Mouse (Mus musculus) intestine, embryonic 16.5 days (tissue): ENCODE results near the gene Slc8b1. TPM values are rescaled to one million over a fixed set of nuclear protein-coding genes. Genes with fewer than 3 reads are reported as not detected.

Experiments used
- ATAC-seq: fragments of 200-750 bp; cut with Nextera tagmentation; 2 replicates; pipeline ENCODE4 v1.8.0; 2017; ENCODE audit warnings: moderate TSS enrichment, moderate library complexity
- H3K27ac ChIP-seq: fragments of 300-500 bp; sonication (generic); 2 replicates; pipeline ENCODE4 v1.5.1; 2014; ENCODE audit warnings: mild to moderate bottlenecking, low read length
- H3K27me3 ChIP-seq: fragments of 300-500 bp; sonication (generic); replicated peaks from 2 replicates; pipeline ENCODE4 v1.6.1; 2014; ENCODE audit warnings: low read length, control low read depth, mixed read lengths; ENCODE audit not compliant: control insufficient read depth, insufficient read depth
- H3K36me3 ChIP-seq: fragments of 300-500 bp; sonication (generic); 2 replicates; pipeline ENCODE4 v1.6.1; 2014; ENCODE audit warnings: low read length, control low read depth; ENCODE audit not compliant: control insufficient read depth, insufficient read depth
- H3K4me1 ChIP-seq: fragments of 300-500 bp; sonication (generic); 2 replicates; pipeline ENCODE4 v1.6.1; 2014; ENCODE audit warnings: low read length, control low read depth, mixed read lengths; ENCODE audit not compliant: control insufficient read depth, insufficient read depth
- H3K4me2 ChIP-seq: fragments of 300-500 bp; sonication (generic); 2 replicates; pipeline ENCODE4 v1.6.1; 2014; ENCODE audit warnings: low read depth, low read length, control low read depth
- H3K4me3 ChIP-seq: fragments of 300-500 bp; sonication (generic); 2 replicates; pipeline ENCODE4 v1.5.1; 2014; ENCODE audit warnings: mild to moderate bottlenecking, low read length
- H3K9ac ChIP-seq: fragments of 300-500 bp; sonication (generic); 2 replicates; pipeline ENCODE4 v1.6.1; 2014; ENCODE audit warnings: low read depth, low read length
- H3K9me3 ChIP-seq: fragments of 300-500 bp; sonication (generic); 2 replicates; pipeline ENCODE4 v1.6.1; 2016; ENCODE audit warnings: low read length, control low read depth; ENCODE audit not compliant: control insufficient read depth
- WGBS: fragments of 180-500 bp; shearing (Covaris S2); extraction: QIAGEN DNeasy Blood & Tissue Kit; methylation state at CpG from one replicate; pipeline ENCODE4 v1.1.7; 2014; 5-methylcytosine and 5-hydroxymethylcytosine counted together
- polyA plus RNA-seq: library from polyadenylated mRNA; unstranded; fragments of >200 nt; fragmentation: Nextera tagmentation; extraction: Ambion mirVana; gene quantifications from 2 replicates; pipeline ENCODE4 v1.2.1, GENCODE M21; 2015

Slc8b1 gene
- polyA plus RNA-seq, 1 experiment from 2014 or later = 6.9 TPM

GRCm38 (mm10) chr5:120574469-120575063 lies 63.6 kb downstream of the Slc8b1 start:
- ATAC-seq = no peak
- Histone ChIP-seq H3K4me1 (peaks cover 43% of the 10 kb centered on the region), H3K9ac (no peak overlapping the region), H3K4me2 (no peak overlapping the region), H3K4me3 (no peak overlapping the region), H3K9me3 (no peaks in the 10 kb centered on the region), H3K27me3 (no peaks in the 10 kb centered on the region), H3K27ac (no peak overlapping the region), H3K36me3 (no peaks in the 10 kb centered on the region)
- WGBS = 74% methylated on average over 10 of the region's 10 CpGs

GRCm38 (mm10) chr5:120576781-120577301 lies 65.9 kb downstream of the Slc8b1 start:
- no peaks in the 10 kb centered on the region for H3K27me3 ChIP-seq
- ATAC-seq = 0 out of 2 replicates have a peak, but pooled peaks have one; percentile 29
- H3K4me3 ChIP-seq = no peak overlapping the region
- no peaks in the 10 kb centered on the region for H3K36me3 ChIP-seq
- peaks cover 36% of the 10 kb centered on the region for H3K4me1 ChIP-seq
- H3K9ac ChIP-seq = no peak overlapping the region
- no peaks in the 10 kb centered on the region for H3K9me3 ChIP-seq
- 70% methylated on average over 11 of the region's 11 CpGs for WGBS
- H3K4me2 ChIP-seq = no peak overlapping the region
- H3K27ac ChIP-seq = no peak overlapping the region

- ATAC-seq = no peak
- peaks cover 36% of the 10 kb centered on the region for H3K4me1 ChIP-seq
- 50% methylated on average over 10 of the region's 10 CpGs for WGBS
- H3K4me3 ChIP-seq = no peak overlapping the region
- peaks cover 1% of the 10 kb centered on the region; the same call in 1 of the 2 replicates for H3K36me3 ChIP-seq
- H3K4me2 ChIP-seq = no peak overlapping the region
- peak overlapping the region; percentile 51 for H3K27ac ChIP-seq
- H3K27me3 ChIP-seq = no peaks in the 10 kb centered on the region
- no peaks in the 10 kb centered on the region for H3K9me3 ChIP-seq
- H3K9ac ChIP-seq = peak overlapping the region; percentile 29; the same call in 1 of the 2 replicates
These were observed 67.0 kb downstream of the Slc8b1 start for GRCm38 (mm10) chr5:120577935-120578441.

- Histone ChIP-seq H3K9ac (peak overlapping the region; percentile 42; the same call in 1 of the 2 replicates), H3K36me3 (peaks cover 3% of the 10 kb centered on the region; the same call in 1 of the 2 replicates), H3K4me1 (peaks cover 36% of the 10 kb centered on the region)
These were observed 67.6 kb downstream of the Slc8b1 start for GRCm38 (mm10) chr5:120578504-120579081.

GRCm38 (mm10) chr5:120579211-120579897 lies 68.4 kb downstream of the Slc8b1 start:
- H3K4me3 ChIP-seq = no peak overlapping the region
- peak overlapping the region; percentile 42; the same call in 1 of the 2 replicates for H3K9ac ChIP-seq
- ATAC-seq = peak; percentile 41
- WGBS = 39% methylated on average over 26 of the region's 26 CpGs
- peak overlapping the region; percentile 17; the same call in 1 of the 2 replicates for H3K4me2 ChIP-seq
- H3K27me3 ChIP-seq = no peaks in the 10 kb centered on the region
- H3K4me1 ChIP-seq = peaks cover 36% of the 10 kb centered on the region
- H3K27ac ChIP-seq = peak overlapping the region; percentile 51
- peaks cover 3% of the 10 kb centered on the region; the same call in 1 of the 2 replicates for H3K36me3 ChIP-seq
- no peaks in the 10 kb centered on the region for H3K9me3 ChIP-seq

More at GRCm38 (mm10) chr5:120578504-120579081, 67.6 kb downstream of the Slc8b1 start:
- Histone ChIP-seq H3K9me3 (no peaks in the 10 kb centered on the region), H3K27me3 (no peaks in the 10 kb centered on the region), H3K27ac (peak overlapping the region; percentile 51), H3K4me2 (no peak overlapping the region), H3K4me3 (no peak overlapping the region)
- peak; percentile 47 for ATAC-seq
- WGBS = 30% methylated on average over 12 of the region's 12 CpGs

GRCm38 (mm10) chr5:120579898-120580626 lies 69.1 kb downstream of the Slc8b1 start:
- Histone ChIP-seq H3K4me2 (peak overlapping the region; percentile 17; the same call in 1 of the 2 replicates), H3K4me1 (peaks cover 36% of the 10 kb centered on the region), H3K27ac (peak overlapping the region; percentile 51), H3K27me3 (no peaks in the 10 kb centered on the region), H3K4me3 (no peak overlapping the region), H3K9ac (peak overlapping the region; percentile 42; the same call in 1 of the 2 replicates), H3K36me3 (peaks cover 3% of the 10 kb centered on the region; the same call in 1 of the 2 replicates), H3K9me3 (no peaks in the 10 kb centered on the region)
- ATAC-seq = no peak
- 85% methylated on average over 26 of the region's 26 CpGs for WGBS

- Histone ChIP-seq H3K4me3 (no peak overlapping the region), H3K27me3 (no peaks in the 10 kb centered on the region), H3K36me3 (peaks cover 3% of the 10 kb centered on the region; the same call in 1 of the 2 replicates), H3K9ac (no peak overlapping the region), H3K4me2 (no peak overlapping the region), H3K4me1 (peaks cover 41% of the 10 kb centered on the region), H3K9me3 (no peaks in the 10 kb centered on the region), H3K27ac (no peak overlapping the region)
- WGBS = 74% methylated on average over 9 of the region's 9 CpGs
- no peak for ATAC-seq
These were observed 71.0 kb downstream of the Slc8b1 start for GRCm38 (mm10) chr5:120582002-120582401.

- Histone ChIP-seq H3K4me3 (no peak overlapping the region), H3K9me3 (no peaks in the 10 kb centered on the region), H3K27ac (no peak overlapping the region), H3K4me2 (no peak overlapping the region), H3K9ac (no peak overlapping the region), H3K27me3 (no peaks in the 10 kb centered on the region), H3K4me1 (peaks cover 41% of the 10 kb centered on the region), H3K36me3 (peaks cover 3% of the 10 kb centered on the region; the same call in 1 of the 2 replicates)
- 85% methylated on average over 4 of the region's 4 CpGs for WGBS
- ATAC-seq = no peak
These were observed 72.5 kb downstream of the Slc8b1 start for GRCm38 (mm10) chr5:120583511-120583910.
